Mouse (Mus musculus): ENCODE results near the gene Il1rap. TPM values are rescaled to one million over a fixed set of nuclear protein-coding genes. Genes with fewer than 3 reads are reported as not detected.

Il1rap gene
- polyA plus RNA-seq, 1 experiment: 0.56 TPM

DNA sequence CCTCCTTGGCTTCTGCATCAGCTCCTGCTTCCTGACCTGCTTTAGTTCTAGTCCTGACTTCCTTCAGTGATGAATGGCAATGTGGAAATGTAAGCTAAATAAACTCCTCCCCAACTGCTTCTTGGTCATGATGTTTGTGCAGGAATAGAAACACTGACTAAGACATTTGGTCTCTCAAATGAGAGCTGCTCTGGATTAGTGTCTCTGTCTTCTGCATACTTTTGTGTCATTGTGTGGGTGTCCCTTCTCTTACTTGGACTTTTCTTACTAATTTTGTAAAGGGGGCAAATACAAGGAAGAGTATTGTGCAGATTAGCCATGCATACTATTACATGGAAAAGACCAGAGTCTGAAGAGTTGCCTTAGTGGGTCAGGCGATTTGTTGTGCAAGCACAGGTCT is 65.5 kb downstream of the Il1rap start:
- no peak overlapping the region for H3K4me3 ChIP-seq (ENCODE audit: low read depth, low read length)
- H3K4me1 ChIP-seq (ENCODE audit: control insufficient read depth, insufficient read depth, insufficient read length, low read length): peaks cover 3% of the 10 kb centered on the region; the same call in 1 of the 2 replicates
- no peaks in the 10 kb centered on the region for H3K36me3 ChIP-seq (ENCODE audit: control insufficient read depth, insufficient read depth, low read length)
- 86% methylated on average over 1 of the region's 1 CpGs for WGBS
- H3K27me3 ChIP-seq (ENCODE audit: control insufficient read depth, insufficient read depth, low read length): no peaks in the 10 kb centered on the region
- H3K27ac ChIP-seq (ENCODE audit: insufficient read depth, low read depth, low read length): no peak overlapping the region
- TF ChIP-seq CTCF (IDR thresholded peaks at IDR 0.05; ENCODE audit: extremely low read depth, insufficient read length, insufficient replicate concordance, low read depth, low read length): no peak
- no peak for TF ChIP-seq POLR2A (IDR thresholded peaks at IDR 0.05; ENCODE audit: low read depth, low read length)

DNA sequence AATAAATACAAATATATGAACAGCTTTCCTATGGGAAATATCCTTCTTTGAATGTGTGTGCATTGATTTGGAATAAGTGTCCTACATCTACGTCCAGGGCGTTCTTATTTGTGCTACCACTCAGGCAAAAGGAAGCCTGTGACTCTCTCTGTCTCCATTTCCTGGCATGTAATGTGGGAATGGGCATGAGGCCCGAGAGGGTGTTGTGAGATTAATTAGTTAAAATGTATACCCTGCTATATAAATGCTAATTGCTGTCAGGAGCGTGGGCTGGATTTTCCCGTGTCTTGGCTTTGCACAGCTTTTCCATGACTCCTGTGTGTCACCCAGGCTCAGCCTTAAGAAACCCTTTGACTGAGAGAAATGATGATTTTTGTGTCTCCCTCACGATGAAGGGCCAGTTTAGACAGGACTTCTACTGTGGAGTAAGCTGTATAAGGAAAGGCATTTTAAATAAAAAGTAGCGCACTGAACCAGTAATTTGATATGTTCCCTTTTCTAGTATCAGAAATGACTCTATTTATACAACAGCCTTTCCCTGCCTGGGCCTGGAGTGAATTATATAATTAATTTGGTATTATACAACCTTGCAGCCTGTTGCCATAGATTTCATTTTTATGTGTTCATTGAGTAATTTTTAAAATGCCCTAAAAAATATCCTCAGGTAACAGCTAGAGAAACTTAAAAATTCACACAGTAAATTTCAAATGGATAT is 81.4 kb downstream of the Il1rap start:
- WGBS: 88% methylated on average over 7 of the region's 7 CpGs
- no peak overlapping the region for H3K27ac ChIP-seq (ENCODE audit: insufficient read depth, low read depth, low read length)
- TF ChIP-seq POLR2A (IDR thresholded peaks at IDR 0.05; ENCODE audit: low read depth, low read length) (no peak), CTCF (IDR thresholded peaks at IDR 0.05; ENCODE audit: extremely low read depth, insufficient read length, insufficient replicate concordance, low read depth, low read length) (no peak)
- H3K4me1 ChIP-seq (ENCODE audit: control insufficient read depth, insufficient read depth, insufficient read length, low read length): no peaks in the 10 kb centered on the region
- no peaks in the 10 kb centered on the region for H3K36me3 ChIP-seq (ENCODE audit: control insufficient read depth, insufficient read depth, low read length)
- no peaks in the 10 kb centered on the region for H3K27me3 ChIP-seq (ENCODE audit: control insufficient read depth, insufficient read depth, low read length)
- H3K4me3 ChIP-seq (ENCODE audit: low read depth, low read length): no peak overlapping the region

- no peak overlapping the region for H3K4me3 ChIP-seq (ENCODE audit: low read depth, low read length)
- H3K27me3 ChIP-seq (ENCODE audit: control insufficient read depth, insufficient read depth, low read length): no peaks in the 10 kb centered on the region
- 79% methylated on average over 2 of the region's 2 CpGs for WGBS
- H3K4me1 ChIP-seq (ENCODE audit: control insufficient read depth, insufficient read depth, insufficient read length, low read length): no peaks in the 10 kb centered on the region
- H3K27ac ChIP-seq (ENCODE audit: insufficient read depth, low read depth, low read length): no peak overlapping the region
- TF ChIP-seq CTCF (IDR thresholded peaks at IDR 0.05; ENCODE audit: extremely low read depth, insufficient read length, insufficient replicate concordance, low read depth, low read length) (no peak), POLR2A (IDR thresholded peaks at IDR 0.05; ENCODE audit: low read depth, low read length) (no peak)
- no peaks in the 10 kb centered on the region for H3K36me3 ChIP-seq (ENCODE audit: control insufficient read depth, insufficient read depth, low read length)
Measured at GRCm38 (mm10) chr16:26666401-26666800, 84.9 kb downstream of the Il1rap start.

DNA sequence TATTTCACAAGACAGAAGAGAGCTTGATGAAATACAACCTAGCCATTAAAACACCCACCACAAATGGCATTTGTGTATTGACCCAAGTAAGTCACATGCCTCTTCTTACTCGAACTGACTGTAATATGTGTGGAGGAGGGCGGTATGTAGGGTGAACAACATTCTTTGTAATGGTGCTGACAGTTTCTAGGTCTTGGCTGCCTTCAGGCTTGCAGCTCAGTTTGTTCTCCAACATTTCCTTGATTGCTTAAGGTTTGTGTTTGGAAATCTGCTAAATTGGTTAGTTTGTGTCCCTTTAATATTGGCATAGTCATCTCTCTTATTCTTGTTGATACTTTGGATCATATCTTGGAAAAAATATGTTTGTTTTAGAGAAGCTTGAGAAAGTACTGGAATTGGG is 87.6 kb downstream of the Il1rap start:
- 72% methylated on average over 2 of the region's 2 CpGs for WGBS
- no peaks in the 10 kb centered on the region for H3K36me3 ChIP-seq (ENCODE audit: control insufficient read depth, insufficient read depth, low read length)
- H3K27me3 ChIP-seq (ENCODE audit: control insufficient read depth, insufficient read depth, low read length): no peaks in the 10 kb centered on the region

DNA sequence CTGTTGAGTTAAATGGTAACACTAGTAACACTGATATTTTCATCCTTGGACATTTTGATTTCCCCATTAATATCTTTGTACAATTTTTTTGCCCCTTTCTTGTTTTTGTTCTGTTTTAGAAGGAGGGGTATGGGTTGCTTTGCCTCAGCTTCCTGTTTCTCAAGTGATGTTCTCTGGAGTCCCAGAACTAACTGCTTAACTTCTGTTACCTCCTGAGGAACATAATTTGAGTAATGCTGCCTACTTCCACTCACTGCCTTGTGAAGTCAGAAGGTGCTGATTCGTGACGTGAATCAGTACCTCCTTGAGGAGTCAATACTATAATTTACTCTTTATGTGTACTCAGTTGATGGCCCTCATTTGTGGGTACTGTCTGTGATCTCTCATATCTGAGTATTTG is 98.9 kb downstream of the Il1rap start:
- H3K27ac ChIP-seq (ENCODE audit: insufficient read depth, low read depth, low read length): no peak overlapping the region
- H3K27me3 ChIP-seq (ENCODE audit: control insufficient read depth, insufficient read depth, low read length): no peaks in the 10 kb centered on the region
- H3K4me3 ChIP-seq (ENCODE audit: low read depth, low read length): no peak overlapping the region
- H3K36me3 ChIP-seq (ENCODE audit: control insufficient read depth, insufficient read depth, low read length): no peaks in the 10 kb centered on the region
- TF ChIP-seq POLR2A (IDR thresholded peaks at IDR 0.05; ENCODE audit: low read depth, low read length): no peak
- TF ChIP-seq CTCF (IDR thresholded peaks at IDR 0.05; ENCODE audit: extremely low read depth, insufficient read length, insufficient replicate concordance, low read depth, low read length): no peak
- WGBS: 84% methylated on average over 2 of the region's 2 CpGs
- no peaks in the 10 kb centered on the region for H3K4me1 ChIP-seq (ENCODE audit: control insufficient read depth, insufficient read depth, insufficient read length, low read length)

More for the DNA sequence above, 87.6 kb downstream of the Il1rap start:
- no peak overlapping the region for H3K4me3 ChIP-seq (ENCODE audit: low read depth, low read length)
- TF ChIP-seq POLR2A (IDR thresholded peaks at IDR 0.05; ENCODE audit: low read depth, low read length): no peak
- no peak for TF ChIP-seq CTCF (IDR thresholded peaks at IDR 0.05; ENCODE audit: extremely low read depth, insufficient read length, insufficient replicate concordance, low read depth, low read length)
- H3K27ac ChIP-seq (ENCODE audit: insufficient read depth, low read depth, low read length): no peak overlapping the region
- H3K4me1 ChIP-seq (ENCODE audit: control insufficient read depth, insufficient read depth, insufficient read length, low read length): no peaks in the 10 kb centered on the region

DNA sequence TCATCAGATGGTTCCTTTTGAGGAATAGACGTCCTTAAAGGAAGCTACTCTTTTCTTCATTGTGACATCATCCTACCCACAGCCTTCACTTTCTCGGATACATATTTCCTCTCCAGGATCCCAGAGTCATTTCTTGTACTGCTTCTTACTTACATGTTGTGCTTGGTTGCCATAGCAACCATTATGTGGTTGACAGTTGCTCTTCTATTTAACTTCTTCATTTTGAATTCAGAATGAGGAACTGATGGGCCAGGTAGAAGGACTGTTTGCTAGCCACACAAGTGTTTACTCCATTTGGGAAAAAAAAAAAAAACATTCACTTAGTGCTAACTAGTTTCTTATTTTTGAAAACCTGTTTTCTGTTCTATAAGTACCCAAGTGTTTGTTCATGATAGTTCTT is 108.3 kb downstream of the Il1rap start:
- TF ChIP-seq POLR2A (IDR thresholded peaks at IDR 0.05; ENCODE audit: low read depth, low read length): no peak
- no peak for TF ChIP-seq CTCF (IDR thresholded peaks at IDR 0.05; ENCODE audit: extremely low read depth, insufficient read length, insufficient replicate concordance, low read depth, low read length)
- H3K4me1 ChIP-seq (ENCODE audit: control insufficient read depth, insufficient read depth, insufficient read length, low read length): no peaks in the 10 kb centered on the region
- 69% methylated on average over 2 of the region's 2 CpGs for WGBS
- no peaks in the 10 kb centered on the region for H3K36me3 ChIP-seq (ENCODE audit: control insufficient read depth, insufficient read depth, low read length)
- no peak overlapping the region for H3K4me3 ChIP-seq (ENCODE audit: low read depth, low read length)
- H3K27me3 ChIP-seq (ENCODE audit: control insufficient read depth, insufficient read depth, low read length): no peaks in the 10 kb centered on the region
- no peak overlapping the region for H3K27ac ChIP-seq (ENCODE audit: insufficient read depth, low read depth, low read length)

GRCm38 (mm10) chr16:26691294-26691693 is 109.8 kb downstream of the Il1rap start:
- TF ChIP-seq CTCF (IDR thresholded peaks at IDR 0.05; ENCODE audit: extremely low read depth, insufficient read length, insufficient replicate concordance, low read depth, low read length) (no peak), POLR2A (IDR thresholded peaks at IDR 0.05; ENCODE audit: low read depth, low read length) (no peak)
- Histone ChIP-seq H3K4me3 (ENCODE audit: low read depth, low read length) (no peak overlapping the region), H3K4me1 (ENCODE audit: control insufficient read depth, insufficient read depth, insufficient read length, low read length) (no peaks in the 10 kb centered on the region), H3K27me3 (ENCODE audit: control insufficient read depth, insufficient read depth, low read length) (no peaks in the 10 kb centered on the region), H3K27ac (ENCODE audit: insufficient read depth, low read depth, low read length) (no peak overlapping the region), H3K36me3 (ENCODE audit: control insufficient read depth, insufficient read depth, low read length) (no peaks in the 10 kb centered on the region)
- WGBS: 30% methylated on average over 11 of the region's 11 CpGs

All from small intestine, adult 2 months (tissue).